Mouse (Mus musculus) left cerebral cortex, postnatal 14 days (tissue): ENCODE data around the gene Ccr5. TPM values are rescaled to one million over a fixed set of nuclear protein-coding genes. Genes with fewer than 3 reads are reported as not detected.
"Not testable (repeated sequence)": the region's sequence is repeated elsewhere in the genome, so short reads cannot be mapped to it uniquely, and the experiment has no call there.

Source experiments
- DNase-seq, 2 experiments: peaks; one replicate each; pipeline ENCODE4 v3.0.0; 2021 to 2022; ENCODE audit warnings: low spot score in 2 of 2, mixed read lengths in 1 of 2
- intact Hi-C: fragments of 180-260 bp; cut with DNase I; formaldehyde crosslinking; loops from one replicate; pipeline ENCODE4 v1.15.1; 2025
- total RNA-seq, 2 experiments: library from RNA; stranded (reverse); gene quantifications; 2 replicates each; pipeline ENCODE4 v1.2.3; 2021

The Ccr5 gene
- total RNA-seq, 2 experiments from 2014 or later, result 10.1 to 11.1 TPM

- DNase-seq, intact Hi-C loops: not testable (repeated sequence)
Observed at GRCm38 (mm10) chr9:124132899-124133298, 11.6 kb downstream of the Ccr5 start.

GRCm38 (mm10) chr9:124134919-124135318, 13.6 kb downstream of the Ccr5 start:
- intact Hi-C loops, result loop anchor here (5.0 kb wide), 1 partner anchor 142 kb away; no protein-coding TSS in a partner anchor
- not testable (repeated sequence) for DNase-seq

DNA sequence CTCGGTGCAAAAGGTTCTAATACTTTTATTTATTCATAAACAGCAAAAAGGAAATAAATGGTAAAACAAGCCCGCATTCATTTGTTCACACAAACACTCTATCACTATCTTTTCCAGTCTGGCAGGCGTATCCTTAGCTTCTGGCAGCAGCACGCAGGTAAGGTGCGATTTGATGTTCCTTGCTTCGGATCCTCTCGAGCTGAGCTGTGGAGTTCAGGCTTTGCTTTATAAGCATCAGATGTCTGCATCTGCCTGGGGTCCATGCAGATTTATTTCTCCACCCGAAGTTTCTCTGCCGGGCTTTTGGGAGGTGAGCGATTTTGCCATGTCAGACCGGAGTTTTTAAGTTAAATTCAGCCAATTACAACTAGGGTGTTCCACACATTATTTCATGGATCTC, 16.3 kb downstream of the Ccr5 start:
- intact Hi-C loops, result loop anchor here (5.0 kb wide), 1 partner anchor 140 kb away; no protein-coding TSS in a partner anchor
- no peak for DNase-seq

DNA sequence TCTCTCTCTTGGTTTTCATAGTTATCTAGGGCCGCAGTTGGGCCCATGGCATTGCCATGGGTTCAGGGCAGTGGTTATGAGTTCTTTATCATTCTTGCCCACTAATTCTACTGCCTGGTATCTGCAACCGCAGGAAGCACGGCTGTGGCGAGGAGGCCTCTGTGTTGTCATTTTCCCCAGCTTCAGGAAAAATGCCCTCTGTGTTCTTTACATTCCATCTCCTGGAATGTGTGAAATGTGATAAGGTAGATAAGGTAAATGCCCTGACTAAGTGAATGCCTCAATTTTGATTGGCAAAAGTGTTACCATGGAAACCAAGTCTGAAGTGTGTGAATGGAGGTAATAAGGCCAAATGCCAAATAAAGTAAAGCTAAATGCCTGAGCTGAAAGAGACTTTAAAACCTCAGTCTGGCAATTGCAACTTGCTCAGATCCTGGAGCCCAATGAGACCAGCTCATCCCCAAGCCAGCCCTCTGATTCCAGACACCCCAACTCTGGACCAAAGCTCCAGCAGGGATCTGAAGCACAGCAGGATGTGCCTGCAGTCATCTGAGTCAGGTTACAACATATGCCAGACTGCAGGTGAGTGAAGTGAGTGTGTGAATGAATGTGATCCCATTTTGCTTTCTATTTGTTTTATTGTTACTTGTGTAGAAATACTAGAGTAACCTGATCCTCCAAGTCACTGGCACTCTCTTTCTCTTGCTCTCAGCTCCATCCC, 16.9 kb downstream of the Ccr5 start:
- DNase-seq, result no peak
- intact Hi-C loops, result loop anchor here (5.0 kb wide), 1 partner anchor 139 kb away; no protein-coding TSS in a partner anchor

- DNase-seq, result no peak
- intact Hi-C loops, result no loop called here
Observed at GRCm38 (mm10) chr9:124143678-124144077, 22.3 kb downstream of the Ccr5 start.

- intact Hi-C loops, result no loop called here
- DNase-seq, result no peak
Observed at GRCm38 (mm10) chr9:124146307-124146706, 25.0 kb downstream of the Ccr5 start.

Other genes with a start within 250 kb of the Ccr5 start
- 1 to 10 TPM in 1 of 2 experiments, under 1 TPM in 1; 0.93 to 1.2 TPM for gene Ccr1, start 152.9 kb upstream of the Ccr5 start, total RNA-seq
- gene Ccr1l1, start 143.1 kb upstream of the Ccr5 start, total RNA-seq, result not detected
- gene Ccr3, start 99.6 kb upstream of the Ccr5 start, total RNA-seq, result under 1 TPM in 1 of 2 experiments, not detected in 1; 0.11 TPM
- gene Ccr2, start 19.6 kb upstream of the Ccr5 start, total RNA-seq, result under 1 TPM; 0.36 to 0.57 TPM
- gene 2010315B03Rik, start 191.2 kb downstream of the Ccr5 start, total RNA-seq, result 10 to 100 TPM; 14.4 to 14.8 TPM